Mouse (Mus musculus): ENCODE measurements around the gene Bcl2a1c. TPM values are rescaled to one million over a fixed set of nuclear protein-coding genes. Genes with fewer than 3 reads are reported as not detected.
"Not testable (repeated sequence)": the region's sequence is repeated elsewhere in the genome, so short reads cannot be mapped to it uniquely, and the experiment has no call there.

Bcl2a1c gene
- total RNA-seq (2014; rRNA removed) (not detected in 2 replicates), polyA plus RNA-seq (2015; fragmentation: Nextera tagmentation; extraction: Ambion mirVana) (not detected in 2 replicates)

DNA sequence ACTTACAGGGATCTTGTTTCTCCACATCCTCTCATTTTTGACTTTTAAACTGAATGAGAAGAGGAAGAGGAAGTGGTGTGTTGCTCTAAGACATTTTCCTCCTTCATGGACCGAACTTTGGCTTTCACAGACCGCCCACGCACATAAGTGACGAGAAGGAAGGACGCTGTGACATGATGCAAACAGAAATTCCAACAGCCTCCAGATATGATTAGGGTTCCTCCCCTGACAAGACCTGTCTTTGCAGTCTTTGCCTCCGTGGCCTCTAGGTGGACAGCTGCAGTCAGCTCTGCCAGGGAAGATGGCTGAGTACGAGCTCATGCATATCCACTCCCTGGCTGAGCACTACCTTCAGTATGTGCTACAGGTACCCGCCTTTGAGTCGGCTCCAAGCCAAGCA is at the start of gene Bcl2a1c:
Bcl2a1c (plus strand) TSS at position 281 of the 400 bp plus-strand sequence.
- not testable (repeated sequence) for ATAC-seq; H3K4me3 ChIP-seq (ENCODE audit: low read length); H3K4me1 ChIP-seq (ENCODE audit: insufficient read depth, low read length); DNase-seq (ENCODE audit: low spot score); H3K9me3 ChIP-seq (ENCODE audit: low read length); H3K27ac ChIP-seq; H3K9ac ChIP-seq (replicated peaks; ENCODE audit: low read length); H3K36me3 ChIP-seq (ENCODE audit: insufficient read depth, low read length); H3K27me3 ChIP-seq (ENCODE audit: insufficient read depth, low read length); H3K4me2 ChIP-seq (ENCODE audit: low read depth, low read length)
- 76% methylated on average over 9 of the region's 9 CpGs for WGBS

DNA sequence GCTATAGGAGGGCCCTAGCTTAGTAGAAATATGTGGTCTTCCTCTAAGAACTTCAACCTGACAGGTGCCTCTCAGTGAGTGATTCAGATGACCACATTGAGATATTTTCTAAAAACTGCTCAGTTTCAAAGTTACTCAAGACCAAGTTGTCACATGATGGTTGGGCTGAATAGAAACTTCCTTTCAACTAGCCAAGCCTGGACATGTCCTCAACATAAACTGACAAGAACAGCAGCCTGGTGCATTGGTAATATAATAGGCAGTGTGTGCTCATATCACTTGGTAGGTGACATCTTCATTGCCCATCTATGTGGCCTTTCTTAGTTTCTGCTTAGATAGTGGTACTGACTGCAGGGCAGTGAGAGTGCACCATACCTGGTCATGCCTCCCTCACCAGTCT is 24.0 kb upstream of the Bcl2a1c start:
- not testable (repeated sequence) for H3K4me3 ChIP-seq (ENCODE audit: low read length)

DNA sequence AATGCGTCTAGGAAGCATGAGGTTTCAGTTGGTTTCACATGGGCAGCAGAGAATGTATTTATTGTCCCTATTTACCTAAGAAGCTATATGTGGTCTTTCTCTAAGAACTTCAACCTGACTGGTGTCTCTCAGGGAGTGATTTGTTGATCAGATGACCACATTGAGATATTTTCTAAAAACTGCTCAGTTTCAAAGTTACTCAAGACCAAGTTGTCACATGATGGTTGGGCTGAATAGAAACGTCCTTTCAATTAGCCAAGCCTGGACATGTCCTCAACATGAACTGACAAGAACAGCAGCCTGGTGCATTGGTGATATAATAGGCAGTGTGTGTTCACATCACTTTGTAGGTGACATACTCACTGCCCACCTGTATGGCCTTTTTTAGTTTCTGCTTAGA is 18.2 kb upstream of the Bcl2a1c start:
- H3K4me1 ChIP-seq (ENCODE audit: insufficient read depth, low read length); H3K27me3 ChIP-seq (ENCODE audit: insufficient read depth, low read length); H3K9me3 ChIP-seq (ENCODE audit: low read length); H3K4me3 ChIP-seq (ENCODE audit: low read length); H3K27ac ChIP-seq; H3K4me2 ChIP-seq (ENCODE audit: low read depth, low read length); H3K36me3 ChIP-seq (ENCODE audit: insufficient read depth, low read length); DNase-seq (ENCODE audit: low spot score); H3K9ac ChIP-seq (replicated peaks; ENCODE audit: low read length); ATAC-seq: not testable (repeated sequence)
- WGBS = 77% methylated on average over 2 of the region's 2 CpGs

More for the DNA sequence above, 24.0 kb upstream of the Bcl2a1c start:
- not testable (repeated sequence) for H3K36me3 ChIP-seq (ENCODE audit: insufficient read depth, low read length); H3K27me3 ChIP-seq (ENCODE audit: insufficient read depth, low read length); H3K4me1 ChIP-seq (ENCODE audit: insufficient read depth, low read length); ATAC-seq; H3K4me2 ChIP-seq (ENCODE audit: low read depth, low read length); DNase-seq (ENCODE audit: low spot score); H3K27ac ChIP-seq; H3K9ac ChIP-seq (replicated peaks; ENCODE audit: low read length); H3K9me3 ChIP-seq (ENCODE audit: low read length)

DNA sequence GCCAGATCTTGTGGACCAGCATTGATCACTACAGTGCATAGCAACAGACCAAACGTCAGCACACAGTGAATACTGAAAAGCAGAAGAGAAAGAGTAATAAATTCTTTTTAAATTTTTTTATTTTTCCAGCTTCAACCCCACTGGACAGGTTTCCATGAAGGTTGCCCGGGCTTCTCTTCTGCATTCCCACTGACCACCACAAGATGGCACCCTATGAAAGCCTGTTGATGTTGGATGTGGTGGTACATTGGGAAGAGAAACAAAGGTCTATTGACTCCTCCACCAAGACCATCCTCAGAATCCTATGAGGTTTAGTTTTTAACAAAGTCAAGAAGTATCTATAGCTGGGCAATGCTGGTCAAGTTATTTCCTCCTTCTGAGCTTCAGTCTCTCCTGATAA is 11.9 kb upstream of the Bcl2a1c start:
- TF ChIP-seq CTCF (IDR thresholded peaks at IDR 0.05; ENCODE audit: low read depth) = peak; percentile 81
- DNase-seq (ENCODE audit: low spot score) = peak; percentile 53
- Histone ChIP-seq H3K36me3 (ENCODE audit: insufficient read depth, low read length) (no peaks in the 10 kb centered on the region), H3K4me3 (ENCODE audit: low read length) (no peak overlapping the region), H3K27me3 (ENCODE audit: insufficient read depth, low read length) (no peaks in the 10 kb centered on the region), H3K4me2 (ENCODE audit: low read depth, low read length) (no peak overlapping the region), H3K9ac (replicated peaks; ENCODE audit: low read length) (no peak overlapping the region), H3K9me3 (ENCODE audit: low read length) (no peaks in the 10 kb centered on the region), H3K4me1 (ENCODE audit: insufficient read depth, low read length) (no peaks in the 10 kb centered on the region), H3K27ac (no peak overlapping the region)
- ATAC-seq = no peak
- 8% methylated on average over 2 of the region's 2 CpGs for WGBS

DNA sequence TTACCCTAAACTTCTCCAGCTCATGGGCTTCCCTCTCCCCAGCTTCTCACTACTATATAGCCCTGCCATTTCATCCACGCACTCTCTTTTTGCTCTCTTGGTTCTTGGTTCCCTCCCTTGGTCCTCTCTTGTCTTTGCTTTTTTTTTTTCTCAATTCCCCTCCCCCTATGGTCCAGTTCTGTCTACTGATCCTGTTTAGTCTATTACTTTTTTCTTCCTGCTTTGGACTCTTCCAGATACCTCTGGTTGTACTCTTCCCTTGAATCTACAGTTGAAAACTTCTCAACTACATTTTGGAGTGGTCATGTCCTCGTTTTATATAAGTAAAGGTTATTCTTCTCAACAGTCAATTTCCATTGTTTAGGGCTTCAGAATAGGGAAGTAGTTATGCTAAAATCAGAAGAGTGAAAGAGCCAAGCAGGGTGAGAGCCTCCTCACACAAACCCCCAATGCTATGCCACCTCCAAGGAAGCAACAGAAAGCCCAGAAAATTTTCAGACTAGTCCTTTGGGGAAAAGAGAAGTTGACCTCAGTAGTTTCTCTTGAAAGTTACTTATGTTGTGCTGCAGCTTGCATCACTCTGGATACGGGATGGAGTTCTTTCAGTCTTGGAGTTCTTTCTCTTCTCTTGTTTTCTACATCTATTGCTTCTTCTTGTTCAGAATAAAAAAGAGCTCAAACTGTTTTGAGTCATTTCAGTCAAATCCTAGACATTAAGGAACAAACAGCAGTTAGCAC is 3.8 kb upstream of the Bcl2a1c start:
- no peak overlapping the region for H3K9ac ChIP-seq (replicated peaks; ENCODE audit: low read length)
- H3K9me3 ChIP-seq (ENCODE audit: low read length) = no peaks in the 10 kb centered on the region
- ATAC-seq (no peak), DNase-seq (ENCODE audit: low spot score) (no peak)
- no peak for TF ChIP-seq CTCF (IDR thresholded peaks at IDR 0.05; ENCODE audit: low read depth)
- H3K27me3 ChIP-seq (ENCODE audit: insufficient read depth, low read length) = no peaks in the 10 kb centered on the region
- H3K27ac ChIP-seq = no peak overlapping the region
- no peak overlapping the region for H3K4me3 ChIP-seq (ENCODE audit: low read length)
- no peaks in the 10 kb centered on the region for H3K4me1 ChIP-seq (ENCODE audit: insufficient read depth, low read length)
- WGBS = 74% methylated on average over 3 of the region's 3 CpGs
- H3K36me3 ChIP-seq (ENCODE audit: insufficient read depth, low read length) = no peaks in the 10 kb centered on the region
- no peak overlapping the region for H3K4me2 ChIP-seq (ENCODE audit: low read depth, low read length)

DNA sequence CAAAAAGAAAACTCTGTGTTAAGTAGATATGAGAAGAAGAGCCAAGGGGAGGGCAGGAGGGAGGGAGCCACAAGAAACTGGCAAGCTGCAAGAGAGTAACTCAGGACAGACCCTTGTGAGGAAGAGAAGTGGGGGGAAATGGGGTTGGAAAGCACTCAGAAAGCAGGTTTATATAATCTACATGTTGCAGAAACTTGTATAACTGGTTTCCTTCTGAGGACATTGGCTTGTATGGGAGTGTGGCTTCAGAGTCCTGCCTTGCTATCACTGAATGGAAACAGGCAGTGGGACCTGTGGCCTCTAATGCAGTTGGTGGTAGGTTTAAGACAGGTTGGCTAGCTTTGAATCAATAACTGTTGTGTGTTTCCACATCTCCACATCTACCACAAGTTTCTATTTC is 1.6 kb upstream of the Bcl2a1c start:
- H3K27ac ChIP-seq; H3K36me3 ChIP-seq (ENCODE audit: insufficient read depth, low read length); ATAC-seq; DNase-seq (ENCODE audit: low spot score); H3K4me3 ChIP-seq (ENCODE audit: low read length); H3K9me3 ChIP-seq (ENCODE audit: low read length); H3K9ac ChIP-seq (replicated peaks; ENCODE audit: low read length); H3K27me3 ChIP-seq (ENCODE audit: insufficient read depth, low read length); H3K4me1 ChIP-seq (ENCODE audit: insufficient read depth, low read length); H3K4me2 ChIP-seq (ENCODE audit: low read depth, low read length): not testable (repeated sequence)

DNA sequence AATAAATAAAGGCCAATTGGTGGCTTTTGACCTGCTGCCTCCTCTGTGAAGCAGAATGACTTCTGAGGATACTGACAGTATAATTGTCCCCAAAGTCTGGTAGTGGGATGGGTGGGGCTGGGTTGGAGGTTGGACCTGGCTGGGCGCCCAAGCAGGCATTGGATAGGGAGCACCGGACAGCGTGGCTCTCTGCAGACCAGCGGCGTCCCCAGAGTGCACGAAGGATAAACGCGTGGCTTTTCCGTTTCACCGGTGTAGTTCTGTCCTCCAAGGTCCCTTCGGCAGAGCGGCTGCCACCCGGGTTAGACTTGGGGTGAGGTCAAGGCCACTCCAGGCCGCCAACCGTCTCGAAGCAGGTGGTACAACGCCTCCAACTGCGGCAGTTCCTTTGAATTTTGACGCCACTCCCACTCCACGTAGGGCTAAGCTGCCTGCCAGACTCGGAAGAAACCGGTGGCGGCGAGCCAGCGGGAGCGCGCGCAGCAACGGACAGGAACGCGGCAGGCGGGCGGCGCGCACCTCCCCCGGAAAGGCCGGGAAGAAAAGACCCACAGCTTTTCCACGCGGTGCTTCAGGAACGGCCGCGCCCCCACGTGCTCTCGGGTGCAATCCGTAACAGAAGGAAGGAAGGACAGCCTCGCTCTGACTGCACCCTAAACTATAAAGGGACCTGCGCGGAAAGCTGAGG is 38.0 kb downstream of the Bcl2a1c start:
- no peak for TF ChIP-seq CTCF (IDR thresholded peaks at IDR 0.05; ENCODE audit: low read depth)
- ATAC-seq (peak; percentile 88), DNase-seq (ENCODE audit: low spot score) (peak; percentile 86)
- Histone ChIP-seq H3K4me2 (ENCODE audit: low read depth, low read length) (peak overlapping the region; percentile 83), H3K4me1 (ENCODE audit: insufficient read depth, low read length) (no peaks in the 10 kb centered on the region), H3K27ac (peak overlapping the region; percentile 60; the same call in 1 of the 2 replicates), H3K36me3 (ENCODE audit: insufficient read depth, low read length) (no peaks in the 10 kb centered on the region), H3K9ac (replicated peaks; ENCODE audit: low read length) (peak overlapping the region; percentile 65), H3K9me3 (ENCODE audit: low read length) (no peaks in the 10 kb centered on the region), H3K4me3 (ENCODE audit: low read length) (peak overlapping the region; percentile 52), H3K27me3 (ENCODE audit: insufficient read depth, low read length) (no peaks in the 10 kb centered on the region)
- WGBS = 1% methylated on average over 48 of the region's 48 CpGs
